Mouse (Mus musculus) liver, adult 2 months (tissue): ENCODE data around the gene Ssh2. TPM values are rescaled to one million over a fixed set of nuclear protein-coding genes. Genes with fewer than 3 reads are reported as not detected.
A peak's percentile ranks its signal among the peaks of the same experiment; 100 is the strongest.

Experiments used
- DNase-seq: peaks from one replicate; pipeline ENCODE4 v3.0.0-alpha.2; 2011; ENCODE audit warnings: low read depth, low spot score; ENCODE audit errors: extremely low read depth
- H3K27ac ChIP-seq: fragments of 200-500 bp; replicated peaks from 2 replicates; pipeline ENCODE4 v1.5.1; 2012; ENCODE audit warnings: low read depth, mild to moderate bottlenecking, control low read depth, inconsistent platforms, low read length; ENCODE audit not compliant: insufficient read depth
- H3K27me3 ChIP-seq: fragments of 200-500 bp; 2 replicates; pipeline ENCODE4 v1.6.1; 2012; ENCODE audit warnings: mild to moderate bottlenecking, moderate library complexity, low read length, inconsistent platforms; ENCODE audit not compliant: control insufficient read depth, insufficient read depth
- H3K36me3 ChIP-seq: fragments of 200-500 bp; 2 replicates; pipeline ENCODE4 v1.6.1; 2012; ENCODE audit warnings: low read length, inconsistent platforms; ENCODE audit not compliant: control insufficient read depth, insufficient read depth
- H3K4me1 ChIP-seq: fragments of 200-500 bp; 2 replicates; pipeline ENCODE4 v1.6.1; 2011; ENCODE audit warnings: low read length; ENCODE audit not compliant: control insufficient read depth, insufficient read depth
- H3K4me3 ChIP-seq: fragments of 200-500 bp; 2 replicates; pipeline ENCODE4 v1.5.1; 2011; ENCODE audit warnings: low read depth, mild to moderate bottlenecking, control low read depth, low read length, moderate library complexity; ENCODE audit not compliant: insufficient read depth
- H3K79me2 ChIP-seq: fragments of 200-500 bp; 2 replicates; pipeline ENCODE4 v1.6.1; 2012; ENCODE audit warnings: inconsistent platforms, mild to moderate bottlenecking, low read length, moderate library complexity; ENCODE audit not compliant: control insufficient read depth, insufficient read depth
- H3K9ac ChIP-seq: fragments of 200-500 bp; 2 replicates; pipeline ENCODE4 v1.6.1; 2012; ENCODE audit warnings: low read depth, mild to moderate bottlenecking, control low read depth, inconsistent platforms, low read length
- CTCF ChIP-seq: fragments of 200-500 bp; IDR thresholded peaks from 2 replicates; pipeline ENCODE4 v1.5.1; 2011; ENCODE audit warnings: low read depth, low read length, control low read depth
- POLR2A ChIP-seq: fragments of 200-500 bp; IDR thresholded peaks from 2 replicates; pipeline ENCODE4 v1.6.1; 2011; ENCODE audit warnings: low read length, control low read depth; ENCODE audit not compliant: insufficient read depth; ENCODE audit errors: extremely low read depth
- WGBS: fragments of 180-500 bp; shearing (Covaris S2); methylation state at CpG from one replicate; pipeline ENCODE4 v1.1.7; 2018; 5-methylcytosine and 5-hydroxymethylcytosine counted together
- polyA plus RNA-seq: library from polyadenylated mRNA; depleted of rRNA; stranded (reverse); fragments of >200 nt; gene quantifications from 2 replicates; pipeline ENCODE4 v1.2.3, GENCODE M21; 2012
- total RNA-seq: library from RNA; depleted of rRNA; stranded (reverse); fragments of >200 nt; gene quantifications from 2 replicates; pipeline ENCODE4 v1.2.3, GENCODE M21; 2014

Ssh2 gene
- total and polyA plus RNA-seq, 2 experiments = 3.7 to 20.1 TPM

GRCm38 (mm10) chr11:77194762-77195161 is 21.3 kb upstream of the Ssh2 start:
- H3K36me3 ChIP-seq = no peaks in the 10 kb centered on the region
- no peak overlapping the region for H3K27ac ChIP-seq
- H3K9ac ChIP-seq = no peak overlapping the region
- 24% methylated on average over 1 of the region's 1 CpGs for WGBS
- no peak overlapping the region for H3K4me3 ChIP-seq
- no peaks in the 10 kb centered on the region for H3K79me2 ChIP-seq
- peaks cover 2% of the 10 kb centered on the region; the same call in 1 of the 2 replicates for H3K4me1 ChIP-seq
- peak; percentile 80 for DNase-seq
- H3K27me3 ChIP-seq = no peaks in the 10 kb centered on the region
- TF ChIP-seq CTCF = no peak
- TF ChIP-seq POLR2A = no peak

- no peak overlapping the region for H3K27ac ChIP-seq
- H3K4me3 ChIP-seq = no peak overlapping the region
- H3K27me3 ChIP-seq = no peaks in the 10 kb centered on the region
- H3K9ac ChIP-seq = no peak overlapping the region
- WGBS = 56% methylated on average over 11 of the region's 11 CpGs
- no peaks in the 10 kb centered on the region for H3K79me2 ChIP-seq
- DNase-seq = peak; percentile 91
- no peak for TF ChIP-seq POLR2A
- no peak for TF ChIP-seq CTCF
- H3K36me3 ChIP-seq = no peaks in the 10 kb centered on the region
- H3K4me1 ChIP-seq = peaks cover 2% of the 10 kb centered on the region; the same call in 1 of the 2 replicates
These were observed 20.6 kb upstream of the Ssh2 start for GRCm38 (mm10) chr11:77195360-77196109.

- no peak overlapping the region for H3K27ac ChIP-seq
- peak; percentile 30 for DNase-seq
- 43% methylated on average over 4 of the region's 4 CpGs for WGBS
- H3K9ac ChIP-seq = no peak overlapping the region
- no peak for TF ChIP-seq CTCF
- no peak for TF ChIP-seq POLR2A
- peaks cover 2% of the 10 kb centered on the region; the same call in 1 of the 2 replicates for H3K4me1 ChIP-seq
- H3K4me3 ChIP-seq = no peak overlapping the region
- no peaks in the 10 kb centered on the region for H3K79me2 ChIP-seq
- H3K36me3 ChIP-seq = no peaks in the 10 kb centered on the region
- H3K27me3 ChIP-seq = no peaks in the 10 kb centered on the region
These were observed 19.6 kb upstream of the Ssh2 start for GRCm38 (mm10) chr11:77196181-77197143.

GRCm38 (mm10) chr11:77199636-77200035 is 16.5 kb upstream of the Ssh2 start:
- H3K9ac ChIP-seq = no peak overlapping the region
- H3K4me3 ChIP-seq = no peak overlapping the region
- no peaks in the 10 kb centered on the region for H3K36me3 ChIP-seq
- DNase-seq = peak; percentile 90
- TF ChIP-seq POLR2A (no peak), CTCF (no peak)
- H3K4me1 ChIP-seq = peaks cover 2% of the 10 kb centered on the region; the same call in 1 of the 2 replicates
- H3K27me3 ChIP-seq = no peaks in the 10 kb centered on the region
- WGBS = 9% methylated on average over 4 of the region's 4 CpGs
- H3K27ac ChIP-seq = no peak overlapping the region
- H3K79me2 ChIP-seq = no peaks in the 10 kb centered on the region

GRCm38 (mm10) chr11:77200703-77201102 is 15.4 kb upstream of the Ssh2 start:
- no peaks in the 10 kb centered on the region for H3K79me2 ChIP-seq
- H3K4me1 ChIP-seq = peaks cover 2% of the 10 kb centered on the region; the same call in 1 of the 2 replicates
- DNase-seq = no peak
- no peaks in the 10 kb centered on the region for H3K27me3 ChIP-seq
- WGBS = 74% methylated on average over 1 of the region's 1 CpGs
- H3K9ac ChIP-seq = no peak overlapping the region
- TF ChIP-seq POLR2A = no peak
- no peak for TF ChIP-seq CTCF
- H3K27ac ChIP-seq = no peak overlapping the region
- no peaks in the 10 kb centered on the region for H3K36me3 ChIP-seq
- no peak overlapping the region for H3K4me3 ChIP-seq
